Mouse (Mus musculus): ENCODE results near the gene Usp30. TPM values are rescaled to one million over a fixed set of nuclear protein-coding genes. Genes with fewer than 3 reads are reported as not detected.
A peak's percentile ranks its signal among the peaks of the same experiment; 100 is the strongest.

Gene Usp30
- total and polyA plus RNA-seq, 2 experiments from 2014 or later, result 20.6 to 56.3 TPM

GRCm38 (mm10) chr5:114043800-114044199, 21.5 kb upstream of the Usp30 start:
- no peak overlapping the region for H3K9ac ChIP-seq (replicated peaks; ENCODE audit: low read length, poor library complexity, severe bottlenecking)
- H3K4me3 ChIP-seq (ENCODE audit: low read depth, low read length), result no peak overlapping the region
- DNase-seq (ENCODE audit: low spot score) (no peak), ATAC-seq (ENCODE audit: low FRiP score) (no peak)
- 85% methylated on average over 4 of the region's 4 CpGs for WGBS
- no peaks in the 10 kb centered on the region for H3K9me3 ChIP-seq (ENCODE audit: low read length)
- H3K27me3 ChIP-seq (ENCODE audit: insufficient read depth, low read length), result no peaks in the 10 kb centered on the region
- no peak for TF ChIP-seq CTCF (IDR thresholded peaks at IDR 0.05)
- H3K4me2 ChIP-seq (ENCODE audit: low read depth, low read length, poor library complexity, severe bottlenecking), result no peak overlapping the region
- no peak overlapping the region for H3K27ac ChIP-seq (ENCODE audit: low read depth, low read length)
- H3K4me1 ChIP-seq (ENCODE audit: insufficient read depth, low read length), result no peaks in the 10 kb centered on the region
- peaks cover 29% of the 10 kb centered on the region for H3K36me3 ChIP-seq (ENCODE audit: insufficient read depth, low read length)

- TF ChIP-seq CTCF (IDR thresholded peaks at IDR 0.05), result peak; percentile 66
- Histone ChIP-seq H3K4me2 (ENCODE audit: low read depth, low read length, poor library complexity, severe bottlenecking) (no peak overlapping the region), H3K27ac (ENCODE audit: low read depth, low read length) (no peak overlapping the region), H3K9ac (replicated peaks; ENCODE audit: low read length, poor library complexity, severe bottlenecking) (no peak overlapping the region), H3K4me3 (ENCODE audit: low read depth, low read length) (no peak overlapping the region), H3K36me3 (ENCODE audit: insufficient read depth, low read length) (peaks cover 29% of the 10 kb centered on the region), H3K9me3 (ENCODE audit: low read length) (no peaks in the 10 kb centered on the region), H3K27me3 (ENCODE audit: insufficient read depth, low read length) (no peaks in the 10 kb centered on the region), H3K4me1 (ENCODE audit: insufficient read depth, low read length) (no peaks in the 10 kb centered on the region)
- no peak for ATAC-seq (ENCODE audit: low FRiP score)
- WGBS, result 67% methylated on average over 1 of the region's 1 CpGs
- no peak for DNase-seq (ENCODE audit: low spot score)
Observed at GRCm38 (mm10) chr5:114045134-114045533, 20.1 kb upstream of the Usp30 start.

- TF ChIP-seq CTCF (IDR thresholded peaks at IDR 0.05), result no peak
- Histone ChIP-seq H3K9ac (replicated peaks; ENCODE audit: low read length, poor library complexity, severe bottlenecking) (no peak overlapping the region), H3K36me3 (ENCODE audit: insufficient read depth, low read length) (peaks cover 34% of the 10 kb centered on the region), H3K27me3 (ENCODE audit: insufficient read depth, low read length) (no peaks in the 10 kb centered on the region), H3K4me1 (ENCODE audit: insufficient read depth, low read length) (no peaks in the 10 kb centered on the region), H3K27ac (ENCODE audit: low read depth, low read length) (no peak overlapping the region), H3K4me2 (ENCODE audit: low read depth, low read length, poor library complexity, severe bottlenecking) (no peak overlapping the region), H3K9me3 (ENCODE audit: low read length) (no peaks in the 10 kb centered on the region), H3K4me3 (ENCODE audit: low read depth, low read length) (no peak overlapping the region)
- peak; percentile 45 for DNase-seq (ENCODE audit: low spot score)
- WGBS, result 67% methylated on average over 3 of the region's 3 CpGs
- no peak for ATAC-seq (ENCODE audit: low FRiP score)
Observed at GRCm38 (mm10) chr5:114046151-114046550, 19.1 kb upstream of the Usp30 start.

- DNase-seq (ENCODE audit: low spot score), result no peak
- H3K9ac ChIP-seq (replicated peaks; ENCODE audit: low read length, poor library complexity, severe bottlenecking), result no peak overlapping the region
- 54% methylated on average over 3 of the region's 3 CpGs for WGBS
- no peaks in the 10 kb centered on the region for H3K9me3 ChIP-seq (ENCODE audit: low read length)
- H3K27me3 ChIP-seq (ENCODE audit: insufficient read depth, low read length), result no peaks in the 10 kb centered on the region
- H3K4me1 ChIP-seq (ENCODE audit: insufficient read depth, low read length), result no peaks in the 10 kb centered on the region
- no peak overlapping the region for H3K4me2 ChIP-seq (ENCODE audit: low read depth, low read length, poor library complexity, severe bottlenecking)
- peak; percentile 52 for TF ChIP-seq CTCF (IDR thresholded peaks at IDR 0.05)
- no peak overlapping the region for H3K27ac ChIP-seq (ENCODE audit: low read depth, low read length)
- no peak for ATAC-seq (ENCODE audit: low FRiP score)
- peaks cover 33% of the 10 kb centered on the region for H3K36me3 ChIP-seq (ENCODE audit: insufficient read depth, low read length)
- no peak overlapping the region for H3K4me3 ChIP-seq (ENCODE audit: low read depth, low read length)
Observed at GRCm38 (mm10) chr5:114046604-114047003, 18.7 kb upstream of the Usp30 start.

GRCm38 (mm10) chr5:114047182-114047581, 18.1 kb upstream of the Usp30 start:
- Histone ChIP-seq H3K4me3 (ENCODE audit: low read depth, low read length) (no peak overlapping the region), H3K4me2 (ENCODE audit: low read depth, low read length, poor library complexity, severe bottlenecking) (no peak overlapping the region), H3K9ac (replicated peaks; ENCODE audit: low read length, poor library complexity, severe bottlenecking) (no peak overlapping the region), H3K36me3 (ENCODE audit: insufficient read depth, low read length) (peaks cover 31% of the 10 kb centered on the region), H3K9me3 (ENCODE audit: low read length) (no peaks in the 10 kb centered on the region), H3K4me1 (ENCODE audit: insufficient read depth, low read length) (no peaks in the 10 kb centered on the region), H3K27ac (ENCODE audit: low read depth, low read length) (no peak overlapping the region), H3K27me3 (ENCODE audit: insufficient read depth, low read length) (no peaks in the 10 kb centered on the region)
- WGBS, result 89% methylated on average over 5 of the region's 5 CpGs
- ATAC-seq (ENCODE audit: low FRiP score), result no peak
- TF ChIP-seq CTCF (IDR thresholded peaks at IDR 0.05), result peak; percentile 23
- DNase-seq (ENCODE audit: low spot score), result no peak

GRCm38 (mm10) chr5:114048731-114049308, 16.4 kb upstream of the Usp30 start:
- Histone ChIP-seq H3K27me3 (ENCODE audit: insufficient read depth, low read length) (no peaks in the 10 kb centered on the region), H3K9ac (replicated peaks; ENCODE audit: low read length, poor library complexity, severe bottlenecking) (no peak overlapping the region), H3K4me2 (ENCODE audit: low read depth, low read length, poor library complexity, severe bottlenecking) (no peak overlapping the region), H3K9me3 (ENCODE audit: low read length) (no peaks in the 10 kb centered on the region), H3K4me1 (ENCODE audit: insufficient read depth, low read length) (no peaks in the 10 kb centered on the region), H3K27ac (ENCODE audit: low read depth, low read length) (no peak overlapping the region), H3K4me3 (ENCODE audit: low read depth, low read length) (no peak overlapping the region), H3K36me3 (ENCODE audit: insufficient read depth, low read length) (peaks cover 25% of the 10 kb centered on the region)
- peak; percentile 36 for TF ChIP-seq CTCF (IDR thresholded peaks at IDR 0.05)
- DNase-seq (ENCODE audit: low spot score) (no peak), ATAC-seq (ENCODE audit: low FRiP score) (no peak)
- 58% methylated on average over 12 of the region's 12 CpGs for WGBS

All from midbrain, postnatal 0 days (tissue).